Mouse (Mus musculus) cerebellum, adult 9-11 months (tissue): ENCODE measurements around the gene Olfr845.

Experiments used
- DNase-seq: peaks from one replicate; pipeline ENCODE4 v3.0.0; 2022

Gene Olfr845

DNA sequence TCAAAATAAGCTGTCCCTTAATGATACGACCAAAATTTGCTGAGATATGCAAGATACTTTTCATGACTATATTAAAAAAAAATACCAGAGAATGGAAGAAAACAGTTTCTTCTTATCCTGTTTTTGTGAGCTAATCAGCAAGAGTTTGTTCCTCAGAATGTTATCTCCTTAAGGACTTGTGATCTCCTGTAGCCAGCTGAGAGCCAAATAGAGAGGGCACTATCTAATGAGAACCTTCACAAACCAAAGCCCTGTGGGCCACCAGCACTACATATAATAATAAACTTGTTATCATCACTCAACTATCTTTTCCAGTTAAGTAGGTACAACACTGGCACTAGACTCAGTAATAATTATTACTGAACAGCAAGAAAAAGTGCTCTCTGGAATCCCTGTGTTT lies at the start of gene Olfr845:
Gene Olfr845 (plus strand): TSS at position 301 of the 400 bp plus-strand sequence.
- no peak for DNase-seq

DNA sequence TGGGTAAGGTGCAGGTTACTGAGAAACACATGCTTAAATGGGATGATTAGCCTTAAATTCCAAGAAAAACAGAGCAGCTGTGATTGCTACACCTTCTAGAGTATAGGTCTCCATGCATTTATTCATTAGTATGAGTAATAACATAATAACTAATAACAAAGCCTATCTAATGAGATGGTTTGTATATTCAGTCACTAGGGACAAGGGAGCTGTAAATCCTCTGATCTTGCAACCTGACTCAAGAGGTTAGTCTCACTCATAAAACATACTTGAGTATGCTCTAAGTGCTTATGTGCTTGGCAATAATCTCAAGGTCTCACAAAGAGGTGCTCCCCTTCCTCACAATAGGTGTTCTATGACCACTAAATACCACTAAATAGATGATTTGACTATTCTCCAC lies 20.2 kb upstream of the Olfr845 start, which contains the start of gene Olfr844:
Gene Olfr844 (plus strand): TSS at position 301 of the 400 bp plus-strand sequence.
- no peak for DNase-seq

GRCm38 (mm10) chr9:19363905-19364304 lies 27.6 kb downstream of the Olfr845 start, which contains the start of gene Olfr846:
TSS of gene Olfr846 (minus strand) at chr9:19364005.
- DNase-seq: no peak

- no peak for DNase-seq
Measured at GRCm38 (mm10) chr9:19378569-19378968, 42.3 kb downstream of the Olfr845 start, which contains the start of gene Olfr847. TSS of gene Olfr847 (minus strand) at chr9:19378669.
